Mouse (Mus musculus): ENCODE measurements around the gene Crxos.

DNA sequence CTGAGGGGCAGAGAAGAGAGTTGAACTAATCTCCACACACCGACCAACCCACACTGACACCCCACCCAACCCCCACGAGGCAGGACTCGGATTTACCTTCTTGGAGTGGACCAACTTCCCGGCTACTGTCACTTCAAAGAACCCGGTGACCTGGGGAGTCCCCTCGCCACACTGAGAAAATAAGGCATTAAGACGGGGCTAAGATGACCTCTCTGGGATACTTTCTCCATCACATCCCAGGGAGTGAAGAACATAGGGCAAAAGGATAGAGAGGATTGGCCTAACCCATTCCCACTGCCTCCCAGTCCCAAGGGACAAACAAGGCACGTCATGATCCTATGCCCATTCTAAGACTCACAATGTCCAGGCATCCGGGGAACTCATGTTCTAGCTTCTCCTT, 37.5 kb downstream of the Crxos start:
- TF ChIP-seq USF1 (IDR thresholded peaks at IDR 0.05; ENCODE audit: low read depth, low read length) (no peak), CTCF (conservative IDR thresholded peaks at IDR 0.05 in 1 of 2, IDR thresholded peaks at IDR 0.05 in 1 of 2; ENCODE audit: low read depth in 2 of 2, low read length in 2 of 2) (no peak), CHD1 (IDR thresholded peaks at IDR 0.05; ENCODE audit: low read depth, low read length) (no peak), UBTF (IDR thresholded peaks at IDR 0.05; ENCODE audit: low read depth, low read length) (no peak), MAZ (IDR thresholded peaks at IDR 0.05; ENCODE audit: low read depth, low read length) (no peak)
